In genomic region chr11:119339179-119339578, GRCm38 (mm10) we compare ENCODE assay signal across 12 mouse cellular contexts. TPM values are rescaled to one million over a fixed set of nuclear protein-coding genes. Genes with fewer than 3 reads are reported as not detected.
DNase-seq lines count a peak whose midpoint lies in the region; ATAC-seq lines count a peak whose summit lies in the region.
"Had no signal": no experiment of that assay in that cellular context is flagged by ENCODE, and none has a peak within 500 bp of the region (broad histone marks: within the 10 kb centered on the region; RNA-seq: fewer than 3 reads in every experiment).

No protein-coding gene starts in this region.

- no peak overlapping the region for H3K4me2 ChIP-seq in heart, embryonic 14.5 days (ENCODE audit: low read length)
- H3K4me2 ChIP-seq in lung, embryonic 16.5 days (ENCODE audit: low read depth, low read length), result no peak overlapping the region
- H3K4me2 ChIP-seq in limb, embryonic 15.5 days, result no peak overlapping the region
- H3K4me2 ChIP-seq: liver, embryonic 12.5 days; lung, embryonic 15.5 days; neural tube, embryonic 12.5 days had no signal

- H3K4me3 ChIP-seq in heart, embryonic 14.5 days (ENCODE audit: control insufficient read depth in 1 of 2, insufficient read depth in 1 of 2, low read depth in 1 of 2, low read length in 2 of 2), result no peak overlapping the region
- H3K4me3 ChIP-seq in lung, embryonic 16.5 days (ENCODE audit: low read length), result no peak overlapping the region
- no peak overlapping the region for H3K4me3 ChIP-seq in limb, embryonic 15.5 days
- H3K4me3 ChIP-seq: liver, embryonic 12.5 days; lung, embryonic 15.5 days; neural tube, embryonic 12.5 days had no signal

- H3K27me3 ChIP-seq in heart, embryonic 14.5 days (ENCODE audit: control insufficient read depth, insufficient read depth, low read length), result no peaks in the 10 kb centered on the region
- H3K27me3 ChIP-seq in lung, embryonic 16.5 days (ENCODE audit: control insufficient read depth, insufficient read depth, low read depth, low read length), result no peaks in the 10 kb centered on the region
- H3K27me3 ChIP-seq in limb, embryonic 15.5 days, result no peaks in the 10 kb centered on the region
- H3K27me3 ChIP-seq: lung, embryonic 15.5 days; neural tube, embryonic 12.5 days had no signal

- 0 out of 4 replicates have a peak overlapping the region, but pooled peaks of 1 of the 2 experiments have one; percentile 16 for H3K27ac ChIP-seq in heart, embryonic 14.5 days (replicated peaks in 1 of 2; ENCODE audit: control insufficient read depth in 1 of 2, insufficient read depth in 1 of 2, low read depth in 2 of 2, low read length in 2 of 2)
- no peak overlapping the region for H3K27ac ChIP-seq in lung, embryonic 16.5 days (ENCODE audit: low read length)
- no peak overlapping the region for H3K27ac ChIP-seq in limb, embryonic 15.5 days
- H3K27ac ChIP-seq: liver, embryonic 12.5 days; lung, embryonic 15.5 days; neural tube, embryonic 12.5 days had no signal

- H3K36me3 ChIP-seq in heart, embryonic 14.5 days (ENCODE audit: control insufficient read depth, insufficient read depth, low read length), result no peaks in the 10 kb centered on the region
- no peaks in the 10 kb centered on the region for H3K36me3 ChIP-seq in lung, embryonic 16.5 days (ENCODE audit: control insufficient read depth, insufficient read depth, low read length)
- H3K36me3 ChIP-seq in limb, embryonic 15.5 days, result no peaks in the 10 kb centered on the region
- H3K36me3 ChIP-seq: liver, embryonic 12.5 days; lung, embryonic 15.5 days; neural tube, embryonic 12.5 days had no signal

- 0 out of 2 replicates have a peak overlapping the region, but pooled peaks have one; percentile 18 for H3K9ac ChIP-seq in heart, embryonic 14.5 days (ENCODE audit: low read length)
- H3K9ac ChIP-seq in lung, embryonic 16.5 days (ENCODE audit: low read length), result no peak overlapping the region
- no peak overlapping the region for H3K9ac ChIP-seq in limb, embryonic 15.5 days
- H3K9ac ChIP-seq: liver, embryonic 12.5 days; lung, embryonic 15.5 days; neural tube, embryonic 12.5 days had no signal

- peaks cover 12 to 17% of the 10 kb centered on the region in 2 experiments for H3K4me1 ChIP-seq in heart, embryonic 14.5 days (ENCODE audit: control insufficient read depth in 2 of 2, insufficient read depth in 2 of 2, low read length in 2 of 2)
- H3K4me1 ChIP-seq in lung, embryonic 16.5 days (replicated peaks; ENCODE audit: control insufficient read depth, insufficient read depth, low read length), result no peaks in the 10 kb centered on the region
- H3K4me1 ChIP-seq in limb, embryonic 15.5 days, result 0 out of 2 replicates have a peak, but pooled peaks cover 3% of the 10 kb centered on the region
- H3K4me1 ChIP-seq: lung, embryonic 15.5 days; neural tube, embryonic 12.5 days had no signal

- 42% methylated on average over 5 of the region's 5 CpGs for WGBS in heart, embryonic 14.5 days
- 40% methylated on average over 5 of the region's 5 CpGs for whole genome bisulfite sequencing in lung, embryonic 16.5 days
- WGBS in limb, embryonic 15.5 days, result 38% methylated on average over 5 of the region's 5 CpGs

- peak; percentile 19 for DNase-seq in adrenal gland, postnatal 10 days
- DNase-seq in adrenal gland, adult 8-10 months, result no peak
- no peak for DNase-seq in heart, adult 11 months
- no peak for DNase-seq in lung, postnatal 36 days

- ATAC-seq in heart, embryonic 14.5 days (ENCODE audit: insufficient number of reproducible peaks, insufficient read depth, low FRiP score, low read depth), result peak; percentile 20; the same call in 1 of the 2 replicates
- ATAC-seq in lung, embryonic 16.5 days (ENCODE audit: low read depth), result peak; percentile 44; the same call in 1 of the 2 replicates
- peak; percentile 28; the same call in 1 of the 2 replicates for ATAC-seq in limb, embryonic 15.5 days (ENCODE audit: insufficient number of reproducible peaks, low FRiP score, low TSS enrichment, low read depth)
- no peak for ATAC-seq in erythroid progenitor cell, adult 5-6 weeks (replicated peaks; ENCODE audit: low FRiP score, poor library complexity, severe bottlenecking)
- ATAC-seq: liver, embryonic 12.5 days had no signal

- H3K9me3 ChIP-seq in heart, embryonic 14.5 days (ENCODE audit: control insufficient read depth, low read length), result no peaks in the 10 kb centered on the region
- no peaks in the 10 kb centered on the region for H3K9me3 ChIP-seq in lung, embryonic 16.5 days (ENCODE audit: control insufficient read depth, low read length)
- no peaks in the 10 kb centered on the region for H3K9me3 ChIP-seq in limb, embryonic 15.5 days
- H3K9me3 ChIP-seq: liver, embryonic 12.5 days; lung, embryonic 15.5 days; neural tube, embryonic 12.5 days had no signal

RNA-seq across cellular contexts. Expression of gene Sgsh, which starts 16.2 kb away (rescaled TPM):
- 10 to 100 TPM; 11.6 to 15.9 TPM for total RNA-seq in adrenal gland, postnatal 10 days (2021)
- 10 to 100 TPM; 21.9 to 28.3 (median 24.9) TPM for total RNA-seq in adrenal gland, adult 8-10 months (2022)
- 6.9 and 7.4 TPM in 2 replicates for polyA plus RNA-seq in heart, embryonic 14.5 days (2014; fragmentation: Nextera tagmentation; extraction: Ambion mirVana)
- polyA plus RNA-seq in lung, embryonic 16.5 days (2015; fragmentation: Nextera tagmentation; extraction: Ambion mirVana), result 6.7 and 8.4 TPM in 2 replicates
- polyA plus RNA-seq in limb, embryonic 15.5 days (2015; fragmentation: Nextera tagmentation; extraction: Ambion mirVana), result 6.9 and 8.0 TPM in 2 replicates
- 2.5 and 3.8 TPM in 2 replicates for total RNA-seq in erythroid progenitor cell, adult 5-6 weeks (2015; ENCODE audit: low replicate concordance)
- 2.3 and 13.5 TPM in 2 replicates for total RNA-seq in erythroid progenitor cell, adult 5-6 weeks (2017; ENCODE audit: low replicate concordance)

RNA-seq across cellular contexts. Expression of gene Slc26a11, which starts 16.2 kb away (rescaled TPM):
- total RNA-seq in adrenal gland, postnatal 10 days (2021), result 1 to 10 TPM; 6.3 to 6.6 TPM
- total RNA-seq in adrenal gland, adult 8-10 months (2022), result 10 to 100 TPM in 2 of 4 experiments, 1 to 10 TPM in 2; 9.0 to 10.2 (median 9.9) TPM
- 10.5 and 11.0 TPM in 2 replicates for polyA plus RNA-seq in heart, embryonic 14.5 days (2014; fragmentation: Nextera tagmentation; extraction: Ambion mirVana)
- 12.4 and 12.6 TPM in 2 replicates for polyA plus RNA-seq in lung, embryonic 16.5 days (2015; fragmentation: Nextera tagmentation; extraction: Ambion mirVana)
- 10.7 and 11.1 TPM in 2 replicates for polyA plus RNA-seq in limb, embryonic 15.5 days (2015; fragmentation: Nextera tagmentation; extraction: Ambion mirVana)
- total RNA-seq in erythroid progenitor cell, adult 5-6 weeks (2015; ENCODE audit: low replicate concordance), result 0.84 TPM in 1 of 2 replicates, not detected in the other
- total RNA-seq in erythroid progenitor cell, adult 5-6 weeks (2017; ENCODE audit: low replicate concordance), result not detected in 2 replicates

RNA-seq across cellular contexts. Expression of gene Card14, which starts 31.6 kb away (rescaled TPM):
- under 1 TPM; 0.30 to 0.33 TPM for total RNA-seq in adrenal gland, postnatal 10 days (2021)
- 1 to 10 TPM in 1 of 4 experiments, under 1 TPM in 3; 0.12 to 1.1 (median 0.75) TPM for total RNA-seq in adrenal gland, adult 8-10 months (2022)
- 0.39 and 0.51 TPM in 2 replicates for polyA plus RNA-seq in heart, embryonic 14.5 days (2014; fragmentation: Nextera tagmentation; extraction: Ambion mirVana)
- 0.05 TPM in 1 of 2 replicates, not detected in the other for polyA plus RNA-seq in lung, embryonic 16.5 days (2015; fragmentation: Nextera tagmentation; extraction: Ambion mirVana)
- polyA plus RNA-seq in limb, embryonic 15.5 days (2015; fragmentation: Nextera tagmentation; extraction: Ambion mirVana), result 5.0 and 5.3 TPM in 2 replicates
- not detected in 2 replicates for total RNA-seq in erythroid progenitor cell, adult 5-6 weeks (2015; ENCODE audit: low replicate concordance)
- total RNA-seq in erythroid progenitor cell, adult 5-6 weeks (2017; ENCODE audit: low replicate concordance), result not detected in 2 replicates
- total RNA-seq: monocyte, adult 5-6 weeks had no signal

RNA-seq across cellular contexts. Expression of gene Eif4a3, which starts 39.3 kb away (rescaled TPM):
- total RNA-seq in adrenal gland, postnatal 10 days (2021), result 100 to 1,000 TPM; 147 to 153 TPM
- total RNA-seq in adrenal gland, adult 8-10 months (2022), result 100 to 1,000 TPM; 130 to 147 (median 132) TPM
- polyA plus RNA-seq in heart, embryonic 14.5 days (2014; fragmentation: Nextera tagmentation; extraction: Ambion mirVana), result 263 and 280 TPM in 2 replicates
- 330 and 339 TPM in 2 replicates for polyA plus RNA-seq in lung, embryonic 16.5 days (2015; fragmentation: Nextera tagmentation; extraction: Ambion mirVana)
- 314 and 316 TPM in 2 replicates for polyA plus RNA-seq in limb, embryonic 15.5 days (2015; fragmentation: Nextera tagmentation; extraction: Ambion mirVana)
- total RNA-seq in erythroid progenitor cell, adult 5-6 weeks (2015; ENCODE audit: low replicate concordance), result 107 and 136 TPM in 2 replicates
- total RNA-seq in erythroid progenitor cell, adult 5-6 weeks (2017; ENCODE audit: low replicate concordance), result 107 and 108 TPM in 2 replicates

RNA-seq across cellular contexts. Expression of gene Rnf213, which starts 53.7 kb away (rescaled TPM):
- total RNA-seq in adrenal gland, postnatal 10 days (2021), result 10 to 100 TPM; 19.7 to 29.9 TPM
- 10 to 100 TPM; 28.2 to 41.6 (median 36.2) TPM for total RNA-seq in adrenal gland, adult 8-10 months (2022)
- polyA plus RNA-seq in heart, embryonic 14.5 days (2014; fragmentation: Nextera tagmentation; extraction: Ambion mirVana), result 12.0 and 12.4 TPM in 2 replicates
- 6.8 and 7.5 TPM in 2 replicates for polyA plus RNA-seq in lung, embryonic 16.5 days (2015; fragmentation: Nextera tagmentation; extraction: Ambion mirVana)
- 3.1 and 3.7 TPM in 2 replicates for polyA plus RNA-seq in limb, embryonic 15.5 days (2015; fragmentation: Nextera tagmentation; extraction: Ambion mirVana)
- total RNA-seq in erythroid progenitor cell, adult 5-6 weeks (2015; ENCODE audit: low replicate concordance), result 83.4 and 100 TPM in 2 replicates
- total RNA-seq in erythroid progenitor cell, adult 5-6 weeks (2017; ENCODE audit: low replicate concordance), result 79.2 and 88.4 TPM in 2 replicates
